Mouse (Mus musculus) testis, adult 2 months (tissue): Measurements from ENCODE around the gene Trir.

ENCODE experiments used
- CTCF ChIP-seq: fragments of 200-500 bp; IDR thresholded peaks from 2 replicates; pipeline ENCODE4 v1.5.1; 2012; ENCODE audit warnings: low read depth, mild to moderate bottlenecking, inconsistent platforms, low read length, moderate library complexity; ENCODE audit not compliant: control insufficient read depth, insufficient read depth, insufficient replicate concordance
- POLR2A ChIP-seq: fragments of 200-500 bp; IDR thresholded peaks from 2 replicates; pipeline ENCODE4 v1.6.1; 2012; ENCODE audit warnings: low read depth, mild to moderate bottlenecking, inconsistent platforms, low read length, moderate library complexity; ENCODE audit not compliant: control insufficient read depth

DNA sequence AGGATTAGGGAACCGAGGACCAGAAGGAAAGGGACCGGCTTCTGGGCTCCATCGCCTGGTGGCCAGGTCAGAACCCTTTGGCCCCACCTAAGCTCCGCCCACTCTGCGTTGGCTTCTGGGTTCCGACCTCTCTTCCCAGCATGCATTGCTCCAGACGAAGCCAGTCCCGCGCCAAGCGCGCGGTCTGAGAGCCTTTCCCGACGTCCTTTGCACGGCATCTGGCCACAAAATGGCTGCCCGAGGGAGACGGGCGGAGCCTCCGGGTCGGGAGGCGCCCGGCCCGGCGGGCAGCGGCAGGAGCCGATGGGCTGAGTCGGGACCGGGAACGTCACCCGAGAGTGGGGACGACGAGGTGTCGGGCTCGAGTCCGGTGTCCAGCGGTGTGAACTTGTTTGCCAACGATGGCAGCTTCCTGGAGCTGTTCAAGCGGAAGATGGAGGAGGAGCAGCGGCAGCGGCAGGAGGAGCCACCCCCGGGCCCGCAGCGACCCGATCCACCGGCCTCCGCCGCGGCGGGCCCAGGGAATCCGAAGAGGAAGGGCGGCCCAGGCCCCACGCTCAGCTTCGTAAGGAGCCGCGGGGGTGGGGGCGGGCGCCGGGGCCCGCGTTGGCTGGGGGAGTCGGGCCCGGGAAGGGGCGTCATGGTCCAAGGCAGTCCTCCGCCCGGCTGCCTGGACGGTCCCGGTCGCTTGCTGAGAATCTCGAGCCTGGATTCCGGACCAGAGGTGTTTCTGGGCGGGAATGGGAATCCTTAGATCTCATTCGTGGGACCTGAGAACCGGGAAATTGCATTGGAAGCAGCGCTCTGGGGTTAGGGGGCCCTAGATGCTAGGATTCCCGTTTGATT is at the start of gene Trir:
- TF ChIP-seq CTCF: no peak
- TF ChIP-seq POLR2A: peak; percentile 94
